Mouse (Mus musculus) neural tube, embryonic 12.5 days (tissue): ENCODE data around the gene Fam84a. TPM values are rescaled to one million over a fixed set of nuclear protein-coding genes. Genes with fewer than 3 reads are reported as not detected.
A peak's percentile ranks its signal among the peaks of the same experiment; 100 is the strongest.

Experiments used
- ATAC-seq: fragments of 200-750 bp; cut with Nextera tagmentation; 2 replicates; pipeline ENCODE4 v1.8.0; 2017; ENCODE audit warnings: low read depth, mild to moderate bottlenecking, moderate TSS enrichment, moderate library complexity; ENCODE audit not compliant: low FRiP score
- H3K27ac ChIP-seq: fragments of 300-500 bp; sonication (generic); 2 replicates; pipeline ENCODE4 v1.5.1; 2016
- H3K27me3 ChIP-seq: fragments of 300-500 bp; sonication (generic); replicated peaks from 2 replicates; pipeline ENCODE4 v1.6.1; 2016; ENCODE audit warnings: mild to moderate bottlenecking
- H3K36me3 ChIP-seq: fragments of 300-500 bp; sonication (generic); 2 replicates; pipeline ENCODE4 v1.6.1; 2016; ENCODE audit warnings: mild to moderate bottlenecking
- H3K4me1 ChIP-seq: fragments of 300-500 bp; sonication (generic); 2 replicates; pipeline ENCODE4 v1.6.1; 2016
- H3K4me2 ChIP-seq: fragments of 300-500 bp; sonication (generic); replicated peaks from 2 replicates; pipeline ENCODE4 v1.6.1; 2016; ENCODE audit warnings: mild to moderate bottlenecking
- H3K4me3 ChIP-seq: fragments of 300-500 bp; sonication (generic); 2 replicates; pipeline ENCODE4 v1.5.1; 2016
- H3K9ac ChIP-seq: fragments of 300-500 bp; sonication (generic); 2 replicates; pipeline ENCODE4 v1.6.1; 2016; ENCODE audit warnings: mild to moderate bottlenecking
- H3K9me3 ChIP-seq: fragments of 300-500 bp; sonication (generic); 2 replicates; pipeline ENCODE4 v1.6.1; 2016; ENCODE audit warnings: mild to moderate bottlenecking
- WGBS: fragments of 180-500 bp; shearing (Covaris S2); methylation state at CpG from one replicate; pipeline ENCODE4 v1.1.7; 2016; 5-methylcytosine and 5-hydroxymethylcytosine counted together
- polyA plus RNA-seq: library from polyadenylated mRNA; unstranded; fragments of >200 nt; fragmentation: Nextera tagmentation; extraction: Ambion mirVana; gene quantifications from 2 replicates; pipeline ENCODE4 v1.2.1, GENCODE M21; 2016

Fam84a gene
- 38.5 and 39.0 TPM in 2 replicates for polyA plus RNA-seq

- H3K9me3 ChIP-seq: no peaks in the 10 kb centered on the region
- H3K27ac ChIP-seq: no peak within 1 kb of the TSS
- ATAC-seq: peak; percentile 99
- H3K9ac ChIP-seq: peak within 1 kb of the TSS; percentile 64
- peak within 1 kb of the TSS; percentile 61 for H3K4me3 ChIP-seq
- H3K27me3 ChIP-seq: peaks cover 25% of the 10 kb centered on the region
- H3K36me3 ChIP-seq: no peaks in the 10 kb centered on the region
- H3K4me2 ChIP-seq: peak within 1 kb of the TSS; percentile 90
- H3K4me1 ChIP-seq: peaks cover 12% of the 10 kb centered on the region; the same call in 1 of the 2 replicates
- under 1% methylated on average over 31 of the region's 31 CpGs for WGBS
Observed at GRCm38 (mm10) chr12:14151921-14152320, at the start of gene Fam84a. Gene Fam84a (minus strand): TSS chr12:14152054.

DNA sequence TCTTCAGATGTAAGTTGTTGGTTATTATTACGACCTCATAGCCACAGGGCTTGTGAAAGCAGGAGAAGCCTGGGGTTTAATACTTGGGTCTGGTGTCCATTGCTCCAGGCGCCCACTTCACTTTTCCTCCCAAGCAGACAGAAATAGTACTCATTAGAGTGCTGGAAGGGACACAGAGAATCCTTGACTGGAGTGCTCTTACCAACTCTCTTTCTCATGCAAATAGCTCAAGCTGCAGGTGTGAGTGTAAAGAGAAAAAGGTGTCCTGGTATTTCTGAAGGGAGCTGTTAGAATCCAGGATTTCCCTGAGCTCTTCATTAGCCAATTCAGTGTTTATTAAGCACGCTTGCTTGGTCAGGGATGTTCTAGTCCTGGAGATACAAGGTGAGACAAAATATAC, 43.6 kb upstream of the Fam84a start:
- no peak overlapping the region for H3K27ac ChIP-seq
- H3K4me3 ChIP-seq: no peak overlapping the region
- H3K9me3 ChIP-seq: no peaks in the 10 kb centered on the region
- no peaks in the 10 kb centered on the region for H3K36me3 ChIP-seq
- no peak overlapping the region for H3K9ac ChIP-seq
- no peak overlapping the region for H3K4me2 ChIP-seq
- H3K27me3 ChIP-seq: no peaks in the 10 kb centered on the region
- H3K4me1 ChIP-seq: no peaks in the 10 kb centered on the region
- 70% methylated on average over 3 of the region's 3 CpGs for WGBS
- ATAC-seq: no peak

GRCm38 (mm10) chr12:14186689-14187195, 34.9 kb upstream of the Fam84a start:
- Histone ChIP-seq H3K4me3 (no peak overlapping the region), H3K9me3 (no peaks in the 10 kb centered on the region), H3K4me2 (no peak overlapping the region), H3K27me3 (no peaks in the 10 kb centered on the region), H3K9ac (no peak overlapping the region), H3K27ac (no peak overlapping the region), H3K36me3 (no peaks in the 10 kb centered on the region), H3K4me1 (no peaks in the 10 kb centered on the region)
- 88% methylated on average over 3 of the region's 3 CpGs for whole genome bisulfite sequencing
- ATAC-seq: no peak

DNA sequence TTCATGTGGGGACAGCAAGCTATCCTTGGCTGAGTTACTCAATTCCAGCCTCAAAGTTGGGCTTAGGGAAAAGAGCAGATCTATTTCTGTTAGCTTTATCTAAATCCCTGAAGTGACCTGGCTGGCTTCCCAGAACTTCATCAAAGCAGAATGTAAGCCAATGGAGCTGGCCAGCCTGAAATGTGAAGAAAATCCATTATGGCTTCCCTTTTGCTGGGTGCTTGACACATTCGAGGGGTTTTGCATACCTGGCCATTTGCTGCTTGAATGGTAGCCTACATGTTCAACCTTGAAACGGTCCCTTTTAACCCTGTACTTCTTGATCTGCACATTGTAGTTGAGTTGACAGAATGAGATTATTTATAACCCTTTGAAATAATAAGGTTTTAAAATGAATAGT, 13.9 kb upstream of the Fam84a start:
- Histone ChIP-seq H3K4me1 (no peaks in the 10 kb centered on the region), H3K9ac (no peak overlapping the region), H3K4me3 (no peak overlapping the region), H3K27me3 (no peaks in the 10 kb centered on the region), H3K9me3 (no peaks in the 10 kb centered on the region), H3K36me3 (no peaks in the 10 kb centered on the region), H3K27ac (no peak overlapping the region), H3K4me2 (no peak overlapping the region)
- ATAC-seq: no peak
- WGBS: 80% methylated on average over 2 of the region's 2 CpGs

- Histone ChIP-seq H3K9me3 (no peaks in the 10 kb centered on the region), H3K4me3 (no peak overlapping the region), H3K27ac (no peak overlapping the region), H3K4me1 (no peaks in the 10 kb centered on the region), H3K9ac (no peak overlapping the region), H3K27me3 (no peaks in the 10 kb centered on the region), H3K4me2 (no peak overlapping the region), H3K36me3 (no peaks in the 10 kb centered on the region)
- ATAC-seq: no peak
- WGBS: 94% methylated on average over 1 of the region's 1 CpGs
Observed at GRCm38 (mm10) chr12:14164936-14165335, 13.1 kb upstream of the Fam84a start.

- Histone ChIP-seq H3K27ac (no peak overlapping the region), H3K4me1 (peaks cover 12% of the 10 kb centered on the region; the same call in 1 of the 2 replicates), H3K9me3 (no peaks in the 10 kb centered on the region), H3K4me2 (peak overlapping the region; percentile 90), H3K27me3 (peaks cover 25% of the 10 kb centered on the region), H3K4me3 (peak overlapping the region; percentile 61), H3K9ac (peak overlapping the region; percentile 51; the same call in 1 of the 2 replicates), H3K36me3 (no peaks in the 10 kb centered on the region)
- peak; percentile 9 for ATAC-seq
- WGBS: 2% methylated on average over 14 of the region's 14 CpGs
Observed at GRCm38 (mm10) chr12:14152426-14152825, 572 bp upstream of the Fam84a start.

DNA sequence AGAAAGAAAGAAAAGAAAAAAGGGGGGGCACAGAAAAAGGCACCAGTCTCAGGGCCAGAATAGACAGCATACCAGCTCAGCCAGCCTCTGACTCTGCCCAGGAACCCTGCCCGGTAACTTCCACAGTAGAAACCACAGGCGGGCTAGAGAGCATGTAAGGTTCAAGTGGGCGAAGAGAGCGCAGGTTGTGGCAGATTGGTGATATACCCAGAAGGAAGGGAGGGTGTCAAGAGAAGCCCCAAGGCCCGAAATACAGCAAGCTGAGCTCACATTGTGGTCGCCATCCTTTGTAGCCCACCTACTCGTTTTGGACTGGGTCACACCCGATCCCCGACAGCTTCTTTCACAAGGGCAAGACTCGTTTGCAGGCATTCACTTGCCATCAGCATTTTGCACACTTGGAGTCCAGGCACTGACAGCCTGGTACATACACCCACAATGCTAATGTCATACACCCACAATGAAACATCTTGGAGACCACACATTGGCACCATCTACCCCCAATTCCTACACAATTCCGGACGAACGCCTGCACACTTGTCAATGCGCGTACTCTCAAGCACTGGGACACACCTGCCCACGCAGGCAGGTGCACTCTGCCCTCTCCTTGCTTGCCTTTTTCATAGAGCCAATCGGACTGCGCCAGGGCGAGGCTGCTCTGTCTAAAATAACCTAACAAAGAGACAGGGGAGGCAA, 770 bp downstream of the Fam84a start:
- 6% methylated on average over 19 of the region's 19 CpGs for WGBS
- Histone ChIP-seq H3K27me3 (peaks cover 25% of the 10 kb centered on the region), H3K27ac (no peak overlapping the region), H3K4me3 (peak overlapping the region; percentile 61), H3K9ac (peak overlapping the region; percentile 64), H3K9me3 (no peaks in the 10 kb centered on the region), H3K36me3 (no peaks in the 10 kb centered on the region), H3K4me1 (peaks cover 12% of the 10 kb centered on the region; the same call in 1 of the 2 replicates), H3K4me2 (peak overlapping the region; percentile 90)
- ATAC-seq: peak; percentile 49

- H3K4me3 ChIP-seq: peak overlapping the region; percentile 61
- peaks cover 25% of the 10 kb centered on the region for H3K27me3 ChIP-seq
- H3K4me2 ChIP-seq: peak overlapping the region; percentile 90
- H3K27ac ChIP-seq: no peak overlapping the region
- no peaks in the 10 kb centered on the region for H3K36me3 ChIP-seq
- WGBS: 1% methylated on average over 20 of the region's 20 CpGs
- no peak for ATAC-seq
- H3K4me1 ChIP-seq: peaks cover 12% of the 10 kb centered on the region; the same call in 1 of the 2 replicates
- peak overlapping the region; percentile 64 for H3K9ac ChIP-seq
- H3K9me3 ChIP-seq: no peaks in the 10 kb centered on the region
Observed at GRCm38 (mm10) chr12:14150568-14150909, 1.3 kb downstream of the Fam84a start.

DNA sequence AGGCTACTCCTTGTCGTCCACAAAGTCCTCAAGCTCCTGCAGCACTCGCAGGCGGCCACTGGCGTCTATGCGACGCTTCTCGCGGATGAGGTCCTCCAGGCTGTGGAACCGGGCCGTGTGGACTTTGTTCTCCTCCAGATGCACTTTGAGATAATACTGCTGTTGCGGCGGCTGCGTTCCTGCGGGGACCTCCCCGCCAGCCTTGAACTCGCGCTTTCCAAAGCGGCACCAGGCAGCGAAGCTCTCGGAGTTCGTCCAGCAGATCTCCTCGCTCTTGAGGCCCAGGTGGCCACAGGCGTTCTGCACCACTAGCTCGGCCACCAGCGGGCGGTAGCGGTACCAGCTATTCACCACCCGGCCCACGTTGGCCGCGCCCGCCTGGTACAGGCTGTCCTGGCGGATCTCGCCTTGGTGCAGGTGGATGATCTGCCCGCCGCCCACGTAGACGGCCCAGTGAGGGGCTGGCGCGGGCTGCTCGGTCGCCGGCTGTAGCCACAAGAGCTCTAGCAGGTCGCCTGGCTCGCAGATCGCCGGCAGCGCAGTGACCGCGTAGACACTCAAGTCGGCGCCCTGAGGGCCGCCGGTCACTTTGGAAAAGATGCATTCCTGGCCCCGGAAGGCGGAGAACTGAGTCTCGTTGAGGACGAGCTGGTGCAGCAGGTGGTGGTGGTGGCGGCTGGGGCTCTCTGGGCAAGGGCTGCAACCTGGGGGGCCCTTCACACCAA, 1.8 kb downstream of the Fam84a start:
- Histone ChIP-seq H3K36me3 (no peaks in the 10 kb centered on the region), H3K9ac (peak overlapping the region; percentile 64), H3K27me3 (peaks cover 25% of the 10 kb centered on the region), H3K4me1 (peaks cover 12% of the 10 kb centered on the region; the same call in 1 of the 2 replicates), H3K4me3 (peak overlapping the region; percentile 61), H3K4me2 (peak overlapping the region; percentile 90), H3K27ac (no peak overlapping the region), H3K9me3 (no peaks in the 10 kb centered on the region)
- under 1% methylated on average over 59 of the region's 59 CpGs for WGBS
- peak; percentile 10; the same call in 1 of the 2 replicates for ATAC-seq

- H3K4me2 ChIP-seq: peak overlapping the region; percentile 90
- H3K4me3 ChIP-seq: peak overlapping the region; percentile 61
- peak overlapping the region; percentile 64 for H3K9ac ChIP-seq
- H3K27me3 ChIP-seq: peaks cover 25% of the 10 kb centered on the region
- no peak overlapping the region for H3K27ac ChIP-seq
- no peaks in the 10 kb centered on the region for H3K9me3 ChIP-seq
- peaks cover 12% of the 10 kb centered on the region; the same call in 1 of the 2 replicates for H3K4me1 ChIP-seq
- no peak for ATAC-seq
- 12% methylated on average over 27 of the region's 27 CpGs for WGBS
- H3K36me3 ChIP-seq: no peaks in the 10 kb centered on the region
Observed at GRCm38 (mm10) chr12:14149022-14149842, 2.6 kb downstream of the Fam84a start.

DNA sequence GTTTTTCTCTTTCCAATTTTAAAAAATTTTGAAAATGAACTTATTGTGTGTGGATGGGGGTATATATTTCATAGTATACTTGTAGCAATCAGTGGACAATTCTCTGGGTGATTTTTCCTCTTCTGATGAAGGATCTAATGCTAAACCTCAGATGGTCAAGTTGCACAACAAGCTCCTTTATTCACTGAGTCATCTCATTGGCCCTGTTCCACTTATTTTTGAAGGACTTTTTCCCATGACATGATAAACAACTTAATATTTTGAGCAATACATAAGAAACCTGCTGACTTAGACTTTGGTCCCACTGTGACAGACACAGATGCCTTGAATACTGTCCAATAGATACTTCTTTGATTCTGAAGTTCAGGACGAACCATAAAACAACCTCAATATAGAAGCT, 14.8 kb downstream of the Fam84a start:
- ATAC-seq: no peak

DNA sequence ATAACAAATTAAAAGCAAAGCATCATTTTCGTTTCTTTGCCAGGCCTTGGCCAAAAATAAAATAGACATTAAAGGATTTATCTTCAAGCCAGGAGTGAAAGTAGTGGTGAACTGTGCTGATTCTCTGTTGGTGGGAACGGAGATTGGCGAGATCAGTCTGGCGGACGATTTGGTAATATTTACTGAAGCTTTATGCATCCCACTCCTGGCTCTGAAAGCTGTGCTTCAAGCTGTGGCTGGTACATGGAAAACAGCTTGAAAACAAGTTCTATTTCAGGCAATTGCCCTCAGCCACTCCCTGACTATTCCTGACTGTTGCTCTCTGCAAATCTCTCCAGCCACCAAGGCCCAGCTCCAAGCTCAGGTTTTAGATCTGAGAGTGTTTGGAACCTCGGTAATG, 37.1 kb downstream of the Fam84a start:
- Histone ChIP-seq H3K9me3 (no peaks in the 10 kb centered on the region), H3K4me3 (no peak overlapping the region), H3K9ac (no peak overlapping the region), H3K4me1 (no peaks in the 10 kb centered on the region), H3K4me2 (no peak overlapping the region), H3K27ac (no peak overlapping the region), H3K27me3 (no peaks in the 10 kb centered on the region), H3K36me3 (no peaks in the 10 kb centered on the region)
- ATAC-seq: no peak
- WGBS: 89% methylated on average over 6 of the region's 6 CpGs

More for the DNA sequence above, 14.8 kb downstream of the Fam84a start:
- Histone ChIP-seq H3K9ac (no peak overlapping the region), H3K27ac (no peak overlapping the region), H3K4me2 (no peak overlapping the region), H3K4me1 (no peaks in the 10 kb centered on the region), H3K36me3 (no peaks in the 10 kb centered on the region), H3K9me3 (no peaks in the 10 kb centered on the region), H3K27me3 (no peaks in the 10 kb centered on the region), H3K4me3 (no peak overlapping the region)
- 88% methylated on average over 1 of the region's 1 CpGs for WGBS
